Mouse (Mus musculus): ENCODE data around the gene Nacc1.

The Nacc1 gene

GRCm38 (mm10) chr8:84714161-84714560 lies 26.5 kb upstream of the Nacc1 start:
- in situ Hi-C loops (cut with MseI, MboI) = no loop called here

GRCm38 (mm10) chr8:84713381-84713780 lies 25.7 kb upstream of the Nacc1 start:
- in situ Hi-C loops (cut with MseI, MboI) = no loop called here

DNA sequence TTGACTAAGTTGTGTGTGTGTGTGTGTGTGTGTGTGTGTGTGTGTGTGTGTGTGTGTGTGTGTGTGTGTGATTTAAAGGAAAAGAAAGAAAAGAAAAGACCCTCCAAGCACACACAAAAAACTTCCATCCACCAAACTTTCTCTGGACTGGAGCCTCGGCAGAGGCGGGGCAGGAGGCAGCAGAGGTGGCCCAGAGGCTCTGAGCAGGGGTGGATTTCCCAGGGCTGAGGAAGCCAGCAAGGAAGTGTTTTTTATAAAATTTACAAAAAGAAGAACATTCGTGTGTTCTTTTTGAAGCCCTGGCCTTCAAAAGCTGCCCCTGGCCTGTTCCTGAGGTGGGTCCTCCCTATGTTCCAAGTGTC lies 25.1 kb upstream of the Nacc1 start:
- in situ Hi-C loops (cut with MseI, MboI) = no loop called here

- in situ Hi-C loops (cut with MseI, MboI) = no loop called here
Observed at GRCm38 (mm10) chr8:84711933-84712758, 24.5 kb upstream of the Nacc1 start.

DNA sequence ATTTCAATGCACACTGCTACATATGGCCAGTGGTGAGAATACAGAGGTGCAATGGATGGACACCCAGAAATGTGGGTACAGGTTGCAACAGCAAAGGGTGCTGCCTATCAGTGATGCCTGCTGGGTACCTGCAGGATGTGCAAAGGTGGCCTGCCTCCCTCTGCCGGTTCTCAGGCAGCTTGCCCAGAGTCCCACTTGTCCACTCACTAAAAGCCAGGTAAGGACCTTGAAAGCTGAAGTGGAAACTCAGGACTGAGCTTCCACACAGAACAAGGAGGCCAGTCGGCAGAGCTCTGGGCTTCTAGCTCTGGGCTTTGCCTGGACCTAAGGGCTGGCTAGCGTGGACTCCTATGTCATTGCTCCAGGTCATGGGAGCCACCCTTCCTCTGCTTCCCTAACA lies 23.6 kb upstream of the Nacc1 start:
- in situ Hi-C loops (cut with MseI, MboI) = no loop called here

DNA sequence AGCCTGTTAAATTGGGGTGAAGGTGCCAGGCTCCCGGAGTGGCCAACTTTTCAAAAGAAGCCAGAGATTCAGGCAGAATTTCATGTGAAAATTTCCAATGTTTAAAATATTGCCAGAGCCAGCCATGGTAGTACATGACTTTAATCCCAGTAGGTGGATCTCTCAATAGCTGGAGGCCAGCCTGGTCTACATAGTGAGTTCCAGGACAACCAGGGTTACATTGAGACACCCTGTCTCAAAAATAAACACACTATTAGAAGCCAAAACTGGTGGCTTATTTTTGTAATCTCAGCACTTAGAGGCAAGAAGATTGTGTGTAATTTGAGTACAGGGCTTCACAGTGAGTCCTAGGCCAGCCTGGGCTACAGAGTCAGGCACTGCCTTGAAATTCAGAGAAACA lies 22.3 kb upstream of the Nacc1 start:
- in situ Hi-C loops (cut with MseI, MboI) = loop anchor here (5.0 kb wide), 1 partner anchor 102 kb away; no protein-coding TSS in a partner anchor

GRCm38 (mm10) chr8:84708774-84709475 lies 21.3 kb upstream of the Nacc1 start:
- in situ Hi-C loops (cut with MseI, MboI) = loop anchor here (5.0 kb wide), 1 partner anchor 103 kb away; no protein-coding TSS in a partner anchor

- in situ Hi-C loops (cut with MseI, MboI) = loop anchor here (5.0 kb wide), 1 partner anchor 104 kb away; no protein-coding TSS in a partner anchor
Observed at GRCm38 (mm10) chr8:84708071-84708541, 20.4 kb upstream of the Nacc1 start.

DNA sequence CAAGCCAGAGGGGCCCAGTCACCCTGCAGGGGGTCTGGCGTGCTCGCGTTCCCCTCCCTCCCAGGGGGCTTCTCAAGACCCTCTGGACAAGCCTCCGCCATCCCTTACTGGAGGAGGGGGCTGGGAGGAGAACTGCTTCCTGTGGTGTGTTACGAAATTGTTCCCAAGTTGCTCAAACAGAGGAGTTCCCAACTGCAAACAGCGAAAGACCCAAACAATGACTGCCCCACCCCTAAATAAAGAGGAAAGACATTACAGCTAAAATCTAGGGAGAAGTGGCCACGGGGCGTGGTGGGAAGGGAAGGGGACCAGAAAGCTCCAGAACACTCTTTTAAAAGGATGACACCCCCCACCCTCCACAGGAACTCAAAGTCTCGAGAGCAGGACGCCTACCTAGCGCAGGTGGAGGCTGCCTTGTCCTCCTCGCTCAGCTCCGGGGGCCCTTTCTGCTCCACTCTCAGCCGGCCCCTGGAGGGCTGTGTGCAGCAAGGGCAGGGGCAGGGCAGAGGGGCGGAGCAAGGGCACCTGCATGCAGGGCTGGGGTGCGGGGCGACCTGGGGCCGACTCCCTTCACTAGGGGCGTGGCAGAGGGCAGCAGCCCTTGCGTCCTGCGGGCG lies 19.7 kb upstream of the Nacc1 start:
- in situ Hi-C loops (cut with MseI, MboI) = loop anchor here (5.0 kb wide), 1 partner anchor 105 kb away; no protein-coding TSS in a partner anchor

GRCm38 (mm10) chr8:84706610-84707266 lies 19.1 kb upstream of the Nacc1 start:
- in situ Hi-C loops (cut with MseI, MboI) = loop anchor here (5.0 kb wide), 1 partner anchor 106 kb away; no protein-coding TSS in a partner anchor

GRCm38 (mm10) chr8:84705960-84706359 lies 18.3 kb upstream of the Nacc1 start:
- in situ Hi-C loops (cut with MseI, MboI) = loop anchor here (5.0 kb wide), 1 partner anchor 106 kb away; no protein-coding TSS in a partner anchor

DNA sequence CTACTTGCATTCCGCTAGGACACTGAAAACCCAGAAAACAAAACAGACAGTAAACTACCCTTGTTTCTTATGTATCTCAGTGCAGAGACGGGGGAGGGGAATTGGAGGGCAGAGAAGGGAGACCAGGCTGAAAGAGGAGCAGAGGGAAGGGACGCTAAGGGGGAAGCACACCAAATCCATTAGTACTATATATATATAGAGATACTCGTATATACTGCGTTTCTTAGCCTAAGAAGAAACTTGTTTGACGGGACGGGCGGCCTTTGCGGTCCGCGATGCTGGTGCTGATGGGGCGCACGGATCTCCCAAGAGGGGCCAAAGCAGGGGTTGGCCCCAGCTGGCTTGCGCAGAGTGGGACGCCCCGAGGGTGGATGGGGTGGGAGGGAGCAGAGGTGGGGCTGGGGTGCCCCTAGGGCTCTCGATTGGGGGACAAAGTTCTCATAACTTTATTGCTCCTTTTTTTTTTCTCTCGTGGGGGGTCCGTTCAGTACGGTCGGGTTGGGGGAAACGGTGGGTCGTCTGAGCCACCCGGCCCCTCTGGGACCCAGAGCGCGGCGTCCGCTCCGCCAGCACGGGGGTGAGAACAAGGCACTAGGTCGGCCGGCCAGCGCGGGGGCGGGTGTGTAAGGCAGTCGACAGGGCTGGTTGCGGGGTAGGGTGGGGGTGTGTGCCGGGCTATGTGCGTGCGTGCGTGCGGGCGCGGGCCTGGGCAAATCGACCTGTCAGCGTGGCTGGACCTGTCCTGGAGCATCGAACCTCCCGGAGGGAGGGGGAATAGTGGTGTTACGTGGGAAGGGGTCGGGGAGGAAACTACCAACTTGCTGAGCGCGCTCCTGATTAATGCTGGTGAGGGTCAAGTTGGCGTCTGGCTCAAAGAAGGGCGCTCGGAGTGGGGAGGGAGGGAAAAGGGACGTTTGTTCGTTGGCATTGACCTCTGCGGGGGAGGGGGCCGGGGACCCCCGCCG lies 17.5 kb upstream of the Nacc1 start:
- in situ Hi-C loops (cut with MseI, MboI) = loop anchor here (5.0 kb wide), 1 partner anchor 107 kb away; no protein-coding TSS in a partner anchor

- in situ Hi-C loops (cut with MseI, MboI) = no loop called here
Observed at GRCm38 (mm10) chr8:84704356-84704755, 16.7 kb upstream of the Nacc1 start.

- in situ Hi-C loops (cut with MseI, MboI) = no loop called here
Observed at GRCm38 (mm10) chr8:84703466-84704249, 16.0 kb upstream of the Nacc1 start.

GRCm38 (mm10) chr8:84702963-84703465 lies 15.4 kb upstream of the Nacc1 start:
- in situ Hi-C loops (cut with MseI, MboI) = no loop called here

DNA sequence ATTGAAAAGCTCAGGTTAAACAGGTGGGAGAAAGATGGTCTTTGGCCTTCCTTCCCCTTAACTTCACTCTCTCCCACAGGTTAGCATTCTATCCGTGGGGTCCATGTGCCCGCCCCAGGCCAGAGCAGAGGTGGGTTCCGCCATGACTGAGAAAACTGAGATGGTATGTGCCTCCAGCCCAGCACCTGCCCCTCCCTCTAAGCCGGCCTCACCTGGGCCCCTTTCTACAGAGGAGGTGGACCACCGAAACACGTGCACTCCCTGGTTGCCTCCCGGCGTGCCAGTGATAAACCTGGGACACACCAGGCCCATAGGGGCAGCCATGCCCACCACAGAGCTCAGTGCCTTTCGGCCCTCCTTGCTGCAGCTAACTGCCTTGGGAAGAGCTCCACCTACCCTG lies 14.9 kb upstream of the Nacc1 start:
- in situ Hi-C loops (cut with MseI, MboI) = no loop called here

DNA sequence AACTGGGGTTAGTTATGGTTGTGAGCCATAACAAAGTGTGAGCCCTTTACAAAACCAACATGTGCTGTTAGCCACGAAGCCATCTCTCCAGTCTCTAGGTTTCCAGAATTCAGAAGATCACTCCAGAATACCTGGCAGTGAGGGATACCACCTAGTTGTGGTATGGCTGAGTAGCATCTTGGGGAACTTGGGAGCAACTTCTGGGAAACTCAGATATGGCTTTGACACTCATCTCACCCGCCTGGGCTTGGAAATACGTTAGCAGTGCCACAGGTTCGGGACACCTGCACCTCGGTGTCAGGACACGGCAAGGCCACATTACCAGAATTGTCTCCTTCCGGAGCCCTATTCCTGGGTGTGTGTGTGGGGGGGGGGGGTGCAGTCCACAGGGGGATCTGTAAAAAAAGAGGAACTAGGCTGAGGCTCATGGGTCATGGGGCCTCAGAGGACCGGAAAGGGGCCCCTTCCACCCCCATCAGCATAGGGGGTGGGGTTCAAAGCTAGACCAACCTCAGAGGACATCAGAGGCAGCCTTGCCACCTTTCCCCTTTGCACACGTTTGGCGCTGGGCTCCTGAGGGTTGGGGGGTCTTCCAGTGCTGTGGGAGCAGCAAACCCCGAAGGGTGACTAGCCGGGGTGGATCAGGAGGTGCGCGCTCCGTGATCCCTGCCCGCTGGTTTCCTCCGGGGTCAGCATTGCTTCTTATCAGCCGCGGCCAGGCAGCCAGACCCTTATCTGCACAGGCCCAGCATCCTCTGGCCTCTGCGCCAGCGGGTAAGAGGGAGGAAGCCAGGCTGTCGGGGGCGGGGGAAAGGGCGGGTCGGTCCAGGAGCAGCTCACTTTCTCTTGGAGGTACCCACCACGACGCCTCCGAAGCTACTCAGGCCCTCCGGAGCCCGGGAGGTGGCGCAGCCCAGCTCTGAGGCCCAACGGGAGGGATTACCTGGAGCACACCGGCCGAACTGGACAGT lies 13.6 kb upstream of the Nacc1 start, which contains the start of gene Lyl1:
Lyl1 (plus strand) TSS at position 517 of the 971 bp plus-strand sequence.
- in situ Hi-C loops (cut with MseI, MboI) = no loop called here

GRCm38 (mm10) chr8:84700526-84700925 lies 12.9 kb upstream of the Nacc1 start:
- in situ Hi-C loops (cut with MseI, MboI) = no loop called here
